Comparison of ENCODE assay signal across 24 mouse cellular contexts in the genomic region with DNA sequence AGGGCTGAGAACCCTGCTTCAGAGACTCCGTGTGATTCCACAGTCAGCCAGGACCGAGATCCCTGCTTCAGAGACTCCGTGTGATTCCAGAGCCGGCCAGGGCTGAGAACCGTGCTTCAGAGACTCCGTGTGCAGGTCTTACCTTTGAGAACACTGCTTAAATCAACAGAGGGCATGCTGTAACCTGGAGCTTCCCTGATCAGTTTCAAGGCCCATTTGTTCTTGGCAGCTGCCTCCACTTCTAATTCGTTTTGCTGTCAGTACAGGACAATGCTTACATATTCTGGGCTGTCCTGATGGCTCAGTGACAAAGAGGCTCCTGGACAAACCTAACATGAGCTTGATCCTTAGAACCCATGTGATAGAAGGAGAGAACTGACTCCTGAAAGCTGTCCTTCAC. TPM values are rescaled to one million over a fixed set of nuclear protein-coding genes. Genes with fewer than 3 reads are reported as not detected.
"Had no signal": no experiment of that assay in that cellular context is flagged by ENCODE, and none has a peak within 500 bp of the region (broad histone marks: within the 10 kb centered on the region; RNA-seq: fewer than 3 reads in every experiment).

No protein-coding gene starts in this region.

- H3K27me3 ChIP-seq: liver, embryonic 13.5 days had no signal

- H3K9me3 ChIP-seq: liver, embryonic 13.5 days had no signal

- H3K9ac ChIP-seq: liver, embryonic 13.5 days; lung, embryonic 14.5 days had no signal

- H3K27ac ChIP-seq: kidney, postnatal 0 days; layer of hippocampus, adult 2 months; liver, embryonic 13.5 days had no signal

- ATAC-seq: intestine, postnatal 0 days had no signal

- H3K4me3 ChIP-seq: layer of hippocampus, adult 2 months; liver, embryonic 13.5 days had no signal

- DNase-seq: kidney, adult 2 months; kidney, postnatal 25 days; layer of hippocampus, adult 9-11 months; liver, embryonic 13.5 days; lung, postnatal 14 days; lung, postnatal 4 days; midbrain, embryonic 14.5 days; thymus, adult 18-20 months; thymus, postnatal 4 days had no signal

- H3K4me2 ChIP-seq: liver, embryonic 13.5 days; lung, embryonic 14.5 days; midbrain, embryonic 11.5 days had no signal

- H3K36me3 ChIP-seq: liver, embryonic 13.5 days had no signal

RNA-seq across cellular contexts. Expression of gene Gcnt3, which starts 39.3 kb away (rescaled TPM):
- total RNA-seq: layer of hippocampus, adult 2 months; layer of hippocampus, postnatal 25 days; left cerebral cortex, adult 18-20 months; left cerebral cortex, postnatal 25 days; megakaryocyte progenitor cell, adult 5-6 weeks; megakaryocyte-erythroid progenitor cell, adult 5-6 weeks had no signal
- polyA plus RNA-seq: limb, embryonic 11.5 days; liver, embryonic 13.5 days; midbrain, embryonic 11.5 days; midbrain, embryonic 14.5 days; midbrain, postnatal 0 days; neural tube, embryonic 11.5 days; neural tube, embryonic 14.5 days; spleen, adult 2 months had no signal
